Mouse (Mus musculus) heart, embryonic 11.5 days (tissue): ENCODE data around the gene Gm42791. TPM values are rescaled to one million over a fixed set of nuclear protein-coding genes. Genes with fewer than 3 reads are reported as not detected.

Experiments used
- ATAC-seq: fragments of 200-750 bp; cut with Nextera tagmentation; replicated peaks from 2 replicates; pipeline ENCODE4 v1.8.0; 2017; ENCODE audit warnings: moderate library complexity; ENCODE audit not compliant: insufficient number of reproducible peaks, low FRiP score, low TSS enrichment
- H3K27ac ChIP-seq: fragments of 300-500 bp; sonication (generic); 2 replicates; pipeline ENCODE4 v1.5.1; 2014; ENCODE audit warnings: mild to moderate bottlenecking, low read depth, low read length
- H3K27me3 ChIP-seq: fragments of 300-500 bp; sonication (generic); 2 replicates; pipeline ENCODE4 v1.6.1; 2014; ENCODE audit warnings: mild to moderate bottlenecking, low read length, mixed read lengths; ENCODE audit not compliant: control insufficient read depth, insufficient read depth
- H3K36me3 ChIP-seq: fragments of 300-500 bp; sonication (generic); 2 replicates; pipeline ENCODE4 v1.6.1; 2014; ENCODE audit warnings: mild to moderate bottlenecking, low read length, moderate library complexity, mixed read lengths; ENCODE audit not compliant: control insufficient read depth, insufficient read depth
- H3K4me1 ChIP-seq: fragments of 300-500 bp; sonication (generic); 2 replicates; pipeline ENCODE4 v1.6.1; 2014; ENCODE audit warnings: low read length; ENCODE audit not compliant: control insufficient read depth, insufficient read depth
- H3K4me2 ChIP-seq: fragments of 300-500 bp; sonication (generic); 2 replicates; pipeline ENCODE4 v1.6.1; 2014; ENCODE audit warnings: mild to moderate bottlenecking, moderate library complexity
- H3K4me3 ChIP-seq: fragments of 300-500 bp; sonication (generic); 2 replicates; pipeline ENCODE4 v1.5.1; 2014; ENCODE audit warnings: low read depth, low read length
- H3K9ac ChIP-seq: fragments of 300-500 bp; sonication (generic); 2 replicates; pipeline ENCODE4 v1.6.1; 2014; ENCODE audit warnings: mild to moderate bottlenecking, low read depth, low read length, moderate library complexity
- H3K9me3 ChIP-seq: fragments of 300-500 bp; sonication (generic); replicated peaks from 2 replicates; pipeline ENCODE4 v1.6.1; 2016; ENCODE audit warnings: low read length; ENCODE audit not compliant: control insufficient read depth
- WGBS: fragments of 180-500 bp; shearing (Covaris S2); extraction: QIAGEN DNeasy Blood & Tissue Kit; methylation state at CpG from one replicate; pipeline ENCODE4 v1.1.7; 2014; ENCODE audit not compliant: insufficient replicate concordance; 5-methylcytosine and 5-hydroxymethylcytosine counted together
- polyA plus RNA-seq: library from polyadenylated mRNA; unstranded; fragments of >200 nt; fragmentation: Nextera tagmentation; extraction: Ambion mirVana; gene quantifications from 2 replicates; pipeline ENCODE4 v1.2.1, GENCODE M21; 2014

Gm42791 gene
- polyA plus RNA-seq, 1 experiment from 2014 or later = not detected

GRCm38 (mm10) chr5:148883671-148884070 lies 111.3 kb downstream of the Gm42791 start:
- ATAC-seq = no peak
- Histone ChIP-seq H3K36me3 (peaks cover 11% of the 10 kb centered on the region), H3K4me2 (no peak overlapping the region), H3K9ac (no peak overlapping the region), H3K4me1 (no peaks in the 10 kb centered on the region), H3K4me3 (no peak overlapping the region), H3K27me3 (no peaks in the 10 kb centered on the region), H3K9me3 (no peaks in the 10 kb centered on the region), H3K27ac (no peak overlapping the region)
- 81% methylated on average over 8 of the region's 8 CpGs for WGBS

- ATAC-seq = no peak
- no peak overlapping the region for H3K4me2 ChIP-seq
- H3K4me1 ChIP-seq = no peaks in the 10 kb centered on the region
- H3K27me3 ChIP-seq = no peaks in the 10 kb centered on the region
- peaks cover 14% of the 10 kb centered on the region for H3K36me3 ChIP-seq
- 87% methylated on average over 6 of the region's 6 CpGs for WGBS
- H3K9me3 ChIP-seq = no peaks in the 10 kb centered on the region
- no peak overlapping the region for H3K4me3 ChIP-seq
- no peak overlapping the region for H3K27ac ChIP-seq
- no peak overlapping the region for H3K9ac ChIP-seq
Measured at GRCm38 (mm10) chr5:148879218-148879617, 115.7 kb downstream of the Gm42791 start.

GRCm38 (mm10) chr5:148873116-148873515 lies 121.8 kb downstream of the Gm42791 start:
- Histone ChIP-seq H3K9me3 (no peaks in the 10 kb centered on the region), H3K36me3 (peaks cover 6% of the 10 kb centered on the region; the same call in 1 of the 2 replicates), H3K4me1 (no peaks in the 10 kb centered on the region), H3K9ac (no peak overlapping the region), H3K27ac (no peak overlapping the region), H3K27me3 (no peaks in the 10 kb centered on the region), H3K4me2 (no peak overlapping the region), H3K4me3 (no peak overlapping the region)
- no peak for ATAC-seq
- 74% methylated on average over 8 of the region's 8 CpGs for WGBS

GRCm38 (mm10) chr5:148869583-148869982 lies 125.4 kb downstream of the Gm42791 start:
- H3K36me3 ChIP-seq = no peaks in the 10 kb centered on the region
- WGBS = 39% methylated on average over 3 of the region's 3 CpGs
- no peak overlapping the region for H3K4me2 ChIP-seq
- H3K9me3 ChIP-seq = no peaks in the 10 kb centered on the region
- H3K4me3 ChIP-seq = no peak overlapping the region
- H3K9ac ChIP-seq = no peak overlapping the region
- no peak for ATAC-seq
- no peaks in the 10 kb centered on the region for H3K4me1 ChIP-seq
- no peaks in the 10 kb centered on the region for H3K27me3 ChIP-seq
- no peak overlapping the region for H3K27ac ChIP-seq

GRCm38 (mm10) chr5:148867766-148868165 lies 127.2 kb downstream of the Gm42791 start:
- Histone ChIP-seq H3K9ac (no peak overlapping the region), H3K9me3 (no peaks in the 10 kb centered on the region), H3K27me3 (no peaks in the 10 kb centered on the region), H3K36me3 (no peaks in the 10 kb centered on the region), H3K4me2 (no peak overlapping the region), H3K4me1 (no peaks in the 10 kb centered on the region), H3K27ac (no peak overlapping the region), H3K4me3 (no peak overlapping the region)
- WGBS = 84% methylated on average over 6 of the region's 6 CpGs
- no peak for ATAC-seq

GRCm38 (mm10) chr5:148867171-148867570 lies 127.8 kb downstream of the Gm42791 start:
- Histone ChIP-seq H3K9ac (no peak overlapping the region), H3K4me2 (no peak overlapping the region), H3K9me3 (no peaks in the 10 kb centered on the region), H3K27ac (no peak overlapping the region), H3K36me3 (no peaks in the 10 kb centered on the region), H3K27me3 (no peaks in the 10 kb centered on the region), H3K4me1 (no peaks in the 10 kb centered on the region), H3K4me3 (no peak overlapping the region)
- WGBS = 68% methylated on average over 7 of the region's 7 CpGs
- ATAC-seq = no peak

- no peak for ATAC-seq
- no peaks in the 10 kb centered on the region for H3K4me1 ChIP-seq
- no peaks in the 10 kb centered on the region for H3K27me3 ChIP-seq
- H3K36me3 ChIP-seq = no peaks in the 10 kb centered on the region
- no peak overlapping the region for H3K4me3 ChIP-seq
- no peak overlapping the region for H3K9ac ChIP-seq
- H3K4me2 ChIP-seq = no peak overlapping the region
- H3K27ac ChIP-seq = no peak overlapping the region
- WGBS = 67% methylated on average over 10 of the region's 10 CpGs
- H3K9me3 ChIP-seq = no peaks in the 10 kb centered on the region
Measured at GRCm38 (mm10) chr5:148866571-148866970, 128.4 kb downstream of the Gm42791 start.

- 61% methylated on average over 6 of the region's 6 CpGs for WGBS
- no peak overlapping the region for H3K9ac ChIP-seq
- H3K4me1 ChIP-seq = no peaks in the 10 kb centered on the region
- H3K27me3 ChIP-seq = no peaks in the 10 kb centered on the region
- H3K9me3 ChIP-seq = no peaks in the 10 kb centered on the region
- H3K36me3 ChIP-seq = no peaks in the 10 kb centered on the region
- no peak overlapping the region for H3K27ac ChIP-seq
- ATAC-seq = no peak
- no peak overlapping the region for H3K4me3 ChIP-seq
- H3K4me2 ChIP-seq = no peak overlapping the region
Measured at GRCm38 (mm10) chr5:148863409-148863808, 131.5 kb downstream of the Gm42791 start.

GRCm38 (mm10) chr5:148862853-148863252 lies 132.1 kb downstream of the Gm42791 start:
- Histone ChIP-seq H3K4me1 (no peaks in the 10 kb centered on the region), H3K4me3 (no peak overlapping the region), H3K27me3 (no peaks in the 10 kb centered on the region), H3K9me3 (no peaks in the 10 kb centered on the region), H3K9ac (no peak overlapping the region), H3K36me3 (no peaks in the 10 kb centered on the region), H3K27ac (no peak overlapping the region), H3K4me2 (no peak overlapping the region)
- WGBS = 79% methylated on average over 10 of the region's 10 CpGs
- ATAC-seq = no peak
